Mouse (Mus musculus) heart, embryonic 14.5 days (tissue): ENCODE results near the gene Ciao1. TPM values are rescaled to one million over a fixed set of nuclear protein-coding genes. Genes with fewer than 3 reads are reported as not detected.
A peak's percentile ranks its signal among the peaks of the same experiment; 100 is the strongest.

Experiments
- ATAC-seq: fragments of 200-750 bp; cut with Nextera tagmentation; 2 replicates; pipeline ENCODE4 v1.8.0; 2017; ENCODE audit warnings: low read depth, moderate TSS enrichment; ENCODE audit not compliant: insufficient number of reproducible peaks, insufficient read depth, low FRiP score
- H3K27ac ChIP-seq, 2 experiments: fragments of 200-500 bp in 1 of 2; fragments of 300-500 bp in 1 of 2; sonication (generic) in 1 of 2; replicated peaks in 1 of 2; 2 replicates each; pipeline ENCODE4 v1.5.1; 2012 to 2014; ENCODE audit warnings: low read depth in 2 of 2, low read length in 2 of 2, control low read depth in 1 of 2, mild to moderate bottlenecking in 1 of 2, mixed read lengths in 1 of 2; ENCODE audit not compliant: control insufficient read depth in 1 of 2, insufficient read depth in 1 of 2
- H3K27me3 ChIP-seq: fragments of 300-500 bp; sonication (generic); 2 replicates; pipeline ENCODE4 v1.6.1; 2014; ENCODE audit warnings: mild to moderate bottlenecking, low read length, control low read depth; ENCODE audit not compliant: control insufficient read depth, insufficient read depth
- H3K36me3 ChIP-seq: fragments of 300-500 bp; sonication (generic); 2 replicates; pipeline ENCODE4 v1.6.1; 2014; ENCODE audit warnings: mild to moderate bottlenecking, control low read depth, low read length, mixed read lengths; ENCODE audit not compliant: control insufficient read depth, insufficient read depth
- H3K4me1 ChIP-seq, 2 experiments: fragments of 200-500 bp in 1 of 2; fragments of 300-500 bp in 1 of 2; sonication (generic) in 1 of 2; 2 replicates each; pipeline ENCODE4 v1.6.1; 2012 to 2014; ENCODE audit warnings: low read length in 2 of 2, control low read depth in 1 of 2, mixed read lengths in 1 of 2; ENCODE audit not compliant: control insufficient read depth in 2 of 2, insufficient read depth in 2 of 2
- H3K4me2 ChIP-seq: fragments of 300-500 bp; sonication (generic); 2 replicates; pipeline ENCODE4 v1.6.1; 2014; ENCODE audit warnings: mild to moderate bottlenecking, low read length
- H3K4me3 ChIP-seq, 2 experiments: fragments of 200-500 bp in 1 of 2; fragments of 300-500 bp in 1 of 2; sonication (generic) in 1 of 2; 2 replicates each; pipeline ENCODE4 v1.5.1; 2012 to 2014; ENCODE audit warnings: low read length in 2 of 2, mild to moderate bottlenecking in 2 of 2, control low read depth in 1 of 2, low read depth in 1 of 2, moderate library complexity in 1 of 2; ENCODE audit not compliant: control insufficient read depth in 1 of 2, insufficient read depth in 1 of 2
- H3K9ac ChIP-seq: fragments of 300-500 bp; sonication (generic); 2 replicates; pipeline ENCODE4 v1.6.1; 2014; ENCODE audit warnings: mild to moderate bottlenecking, low read length
- H3K9me3 ChIP-seq: fragments of 300-500 bp; sonication (generic); 2 replicates; pipeline ENCODE4 v1.6.1; 2016; ENCODE audit warnings: low read length, control low read depth; ENCODE audit not compliant: control insufficient read depth
- WGBS: fragments of 180-500 bp; shearing (Covaris S2); extraction: QIAGEN DNeasy Blood & Tissue Kit; methylation state at CpG from one replicate; pipeline ENCODE4 v1.1.7; 2014; 5-methylcytosine and 5-hydroxymethylcytosine counted together
- polyA plus RNA-seq: library from polyadenylated mRNA; unstranded; fragments of >200 nt; fragmentation: Nextera tagmentation; extraction: Ambion mirVana; gene quantifications from 2 replicates; pipeline ENCODE4 v1.2.1, GENCODE M21; 2014

Gene Ciao1
- polyA plus RNA-seq = 55.6 and 61.7 TPM in 2 replicates

DNA sequence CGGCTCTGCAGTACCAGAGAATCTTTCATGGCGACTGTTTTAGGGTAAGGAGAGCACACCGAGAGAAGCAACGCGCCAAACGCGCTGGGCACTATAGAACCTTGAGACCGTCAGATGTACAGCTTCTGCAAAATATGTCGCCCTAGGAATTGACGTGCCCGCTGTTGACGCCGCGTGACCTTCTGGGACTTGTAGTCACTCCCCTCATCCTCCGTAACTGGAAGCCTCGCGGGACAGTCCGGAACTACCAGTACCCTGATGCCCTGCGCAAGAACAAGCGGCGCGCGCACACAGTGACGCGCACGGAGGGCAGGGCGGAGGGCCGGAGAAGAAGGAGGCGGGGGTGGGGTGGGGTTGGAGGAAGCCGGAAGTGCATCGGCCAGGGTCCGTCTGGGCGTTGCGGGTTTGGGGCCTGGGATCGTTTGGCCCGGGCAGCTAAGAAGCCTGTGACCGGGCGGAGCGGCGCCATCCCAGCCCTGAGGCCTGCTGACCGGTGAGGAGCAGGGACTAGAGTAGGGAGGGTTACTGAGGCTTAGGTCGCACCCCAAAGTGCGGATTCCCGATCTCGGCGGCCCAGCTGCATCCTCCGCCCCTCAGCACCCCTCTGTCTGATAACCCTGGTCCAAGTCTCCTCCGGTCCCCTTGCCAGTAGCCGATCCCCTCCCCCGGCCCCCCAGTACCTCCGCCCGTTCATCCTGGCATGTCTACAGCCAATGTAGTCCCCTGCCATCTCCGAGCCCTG lies at the start of gene Ciao1, which contains the start of gene Tmem127:
Gene Ciao1, minus strand, starts transcription at position 225 of the 742 bp plus-strand sequence.
Gene Tmem127, plus strand, starts transcription at position 317 of the 742 bp plus-strand sequence.
- ATAC-seq = peak; percentile 98
- WGBS = under 1% methylated on average over 47 of the region's 53 CpGs

DNA sequence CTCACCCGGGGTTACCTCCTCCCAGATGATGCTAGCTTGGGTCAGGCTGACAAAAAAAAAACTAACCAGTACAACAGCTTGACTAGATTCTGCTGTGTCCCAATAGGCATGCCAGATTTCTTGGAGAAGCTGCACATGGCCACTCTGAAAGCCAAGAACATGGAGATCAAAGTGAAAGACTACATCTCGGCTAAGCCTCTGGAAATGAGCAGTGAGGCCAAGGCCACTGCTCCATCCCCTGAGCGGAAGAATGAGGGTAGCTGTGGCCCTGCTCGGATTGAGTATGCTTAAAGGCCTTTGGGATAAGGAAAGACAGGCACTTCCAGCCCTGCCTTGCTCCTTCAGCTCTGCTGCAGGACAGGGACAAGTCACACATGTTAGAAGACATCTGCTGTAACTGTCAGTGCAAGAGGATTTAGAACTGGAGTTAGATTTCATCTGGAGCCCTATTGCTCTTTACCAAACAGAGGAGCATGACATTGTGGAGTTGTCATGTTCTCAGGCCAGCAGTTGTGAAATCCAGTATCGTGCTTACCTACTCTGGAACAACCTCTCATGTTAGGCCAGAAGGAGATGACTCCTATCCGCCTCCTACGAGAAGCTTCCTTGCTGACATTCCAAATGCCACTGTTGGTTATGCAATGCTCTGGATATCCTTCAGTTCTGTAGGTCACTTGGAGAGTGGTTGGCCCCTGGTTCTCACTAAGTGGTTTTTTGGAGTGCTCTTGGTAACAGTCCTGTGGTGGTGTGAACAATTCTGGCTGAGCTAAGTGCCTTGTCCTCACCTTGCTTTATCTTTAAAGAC lies 49.6 kb upstream of the Ciao1 start:
- H3K4me3 ChIP-seq = no peak overlapping the region

More for the DNA sequence above, at the start of gene Ciao1, which contains the start of gene Tmem127:
- Histone ChIP-seq H3K27ac (peak within 1 kb of the TSS; percentile 67 to 69), H3K4me3 (peak within 1 kb of the TSS; percentile 87), H3K4me1 (peaks cover 14 to 44% of the 10 kb centered on the region in 2 experiments), H3K27me3 (no peaks in the 10 kb centered on the region), H3K9me3 (no peaks in the 10 kb centered on the region), H3K36me3 (peaks cover 47% of the 10 kb centered on the region), H3K4me2 (peak within 1 kb of the TSS; percentile 83), H3K9ac (peak within 1 kb of the TSS; percentile 95)

DNA sequence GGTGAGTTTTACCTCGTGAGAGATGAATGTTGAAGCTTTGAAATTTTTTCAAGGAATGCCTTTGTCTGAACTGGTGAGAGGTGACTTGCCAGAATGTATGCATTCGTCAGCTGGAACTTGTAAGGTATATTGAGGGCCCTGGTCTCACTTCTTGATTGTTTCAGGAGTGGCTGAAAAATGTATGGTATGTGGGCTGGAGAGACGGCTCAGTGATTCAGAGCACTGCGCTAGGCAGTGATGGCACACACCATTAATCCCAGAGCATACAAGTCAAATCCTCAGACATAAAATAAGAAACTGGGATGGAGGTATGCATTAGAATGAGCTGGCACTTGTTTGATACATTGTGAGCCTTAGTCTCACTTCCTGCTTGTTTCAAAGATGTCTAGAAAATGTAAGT lies 44.6 kb upstream of the Ciao1 start:
- Histone ChIP-seq H3K36me3 (peaks cover 88% of the 10 kb centered on the region), H3K27ac (no peak overlapping the region)
- WGBS = 48% methylated on average over 4 of the region's 4 CpGs

More for the DNA sequence above, 49.6 kb upstream of the Ciao1 start:
- Histone ChIP-seq H3K9me3 (no peaks in the 10 kb centered on the region), H3K27me3 (no peaks in the 10 kb centered on the region), H3K27ac (no peak overlapping the region), H3K9ac (no peak overlapping the region), H3K4me1 (no peaks in the 10 kb centered on the region), H3K36me3 (peaks cover 99% of the 10 kb centered on the region), H3K4me2 (no peak overlapping the region)
- no peak for ATAC-seq
- WGBS = 97% methylated on average over 7 of the region's 7 CpGs

DNA sequence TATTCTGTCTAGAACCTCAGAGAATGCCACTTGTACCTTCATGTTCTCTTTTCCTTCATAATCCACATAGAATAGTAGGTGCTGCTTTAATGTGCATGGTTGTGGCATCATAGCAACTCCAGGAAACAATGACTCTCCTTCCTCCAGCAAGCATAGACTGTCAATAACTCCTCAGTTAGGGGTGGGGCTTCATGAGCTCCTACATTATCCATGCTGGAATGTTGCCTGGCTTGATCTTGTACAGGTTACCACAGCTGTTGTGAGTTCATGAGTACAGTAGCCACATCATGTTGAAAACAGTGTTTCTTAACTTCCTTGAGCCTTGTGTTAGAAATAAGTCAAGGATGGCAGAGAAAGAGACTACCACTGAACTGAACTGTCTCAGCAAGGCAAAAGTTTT lies 30.5 kb upstream of the Ciao1 start:
- ATAC-seq = no peak

More for the DNA sequence above, 44.6 kb upstream of the Ciao1 start:
- no peaks in the 10 kb centered on the region for H3K9me3 ChIP-seq
- no peak overlapping the region for H3K4me2 ChIP-seq
- H3K4me1 ChIP-seq = no peaks in the 10 kb centered on the region
- H3K4me3 ChIP-seq = no peak overlapping the region
- no peaks in the 10 kb centered on the region for H3K27me3 ChIP-seq
- no peak overlapping the region for H3K9ac ChIP-seq
- no peak for ATAC-seq

DNA sequence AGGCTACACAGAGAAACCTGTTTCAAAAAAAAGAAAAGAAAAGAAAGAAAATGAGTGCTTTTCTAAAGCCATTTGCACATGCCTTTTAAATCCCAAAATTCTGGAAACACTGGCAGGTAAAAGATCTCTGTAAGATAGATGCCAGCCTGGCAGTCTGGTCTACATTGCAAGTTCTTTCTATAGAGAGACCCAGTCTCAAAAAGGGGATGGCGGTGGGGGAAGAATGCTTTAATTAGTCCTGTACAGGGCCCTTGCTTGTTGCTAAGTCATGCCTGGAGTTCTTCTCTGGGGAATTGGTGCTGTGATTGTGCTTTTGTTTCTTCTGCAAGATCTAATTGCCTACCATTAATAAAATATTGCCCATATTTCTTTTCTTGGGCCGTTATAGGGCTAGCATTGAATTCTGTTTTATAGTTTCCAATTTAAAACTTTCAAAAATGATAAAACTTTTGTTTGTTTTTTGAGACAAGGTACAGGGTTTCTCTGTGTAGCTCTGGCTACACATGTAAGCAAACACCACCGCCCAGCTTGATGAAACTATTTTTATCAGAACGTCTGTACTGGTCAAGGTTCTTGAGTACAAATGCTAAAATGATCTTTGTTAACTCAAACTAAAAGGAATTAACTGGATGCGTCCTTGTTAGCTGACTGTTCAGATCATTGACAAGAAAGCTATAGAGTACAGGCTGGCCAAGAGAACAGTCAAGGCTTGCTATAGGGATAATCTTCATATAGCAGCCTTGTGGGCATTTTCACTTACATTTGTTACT lies 28.1 kb upstream of the Ciao1 start:
- WGBS = 56% methylated on average over 5 of the region's 5 CpGs
- no peak for ATAC-seq

More for the DNA sequence above, 30.5 kb upstream of the Ciao1 start:
- H3K9ac ChIP-seq = no peak overlapping the region
- H3K27ac ChIP-seq = no peak overlapping the region
- H3K4me2 ChIP-seq = no peak overlapping the region
- H3K9me3 ChIP-seq = no peaks in the 10 kb centered on the region
- H3K4me1 ChIP-seq = peaks cover 2 to 24% of the 10 kb centered on the region in 2 experiments
- H3K36me3 ChIP-seq = no peaks in the 10 kb centered on the region
- no peaks in the 10 kb centered on the region for H3K27me3 ChIP-seq
- no peak overlapping the region for H3K4me3 ChIP-seq

GRCm38 (mm10) chr2:127274590-127274989 lies 27.0 kb upstream of the Ciao1 start:
- Histone ChIP-seq H3K9me3 (no peaks in the 10 kb centered on the region), H3K4me2 (peak overlapping the region; percentile 27), H3K36me3 (peaks cover 6% of the 10 kb centered on the region; the same call in 1 of the 2 replicates), H3K27ac (peak overlapping the region in 1 of 2 experiments; percentile 53; a peak in 1 of 4 replicates), H3K4me1 (peaks cover 2 to 24% of the 10 kb centered on the region in 2 experiments), H3K4me3 (no peak overlapping the region), H3K27me3 (no peaks in the 10 kb centered on the region), H3K9ac (no peak overlapping the region)
- ATAC-seq = no peak
- WGBS = 71% methylated on average over 2 of the region's 2 CpGs

More for the DNA sequence above, 28.1 kb upstream of the Ciao1 start:
- Histone ChIP-seq H3K4me3 (no peak overlapping the region), H3K9ac (no peak overlapping the region), H3K36me3 (peaks cover 6% of the 10 kb centered on the region; the same call in 1 of the 2 replicates), H3K9me3 (no peaks in the 10 kb centered on the region), H3K4me1 (peaks cover 2 to 24% of the 10 kb centered on the region in 2 experiments), H3K27me3 (no peaks in the 10 kb centered on the region), H3K4me2 (no peak overlapping the region), H3K27ac (0 out of 4 replicates have a peak overlapping the region, but pooled peaks of 1 of the 2 experiments have one; percentile 24)

- H3K27me3 ChIP-seq = no peaks in the 10 kb centered on the region
- H3K9ac ChIP-seq = no peak overlapping the region
- no peak overlapping the region for H3K27ac ChIP-seq
- ATAC-seq = no peak
- H3K4me3 ChIP-seq = no peak overlapping the region
- H3K9me3 ChIP-seq = no peaks in the 10 kb centered on the region
- peaks cover 2 to 20% of the 10 kb centered on the region in 2 experiments for H3K4me1 ChIP-seq
- no peak overlapping the region for H3K4me2 ChIP-seq
- peaks cover 6% of the 10 kb centered on the region; the same call in 1 of the 2 replicates for H3K36me3 ChIP-seq
- WGBS = 92% methylated on average over 3 of the region's 3 CpGs
Observed at GRCm38 (mm10) chr2:127272806-127273205, 25.2 kb upstream of the Ciao1 start.
